Mouse (Mus musculus): ENCODE data around the gene Mrpl39. TPM values are rescaled to one million over a fixed set of nuclear protein-coding genes. Genes with fewer than 3 reads are reported as not detected.

The Mrpl39 gene
- total RNA-seq, 2 experiments from 2014 or later: 19.2 to 24.1 TPM

- DNase-seq (ENCODE audit: low spot score in 2 of 2): no peak
- intact Hi-C loops (cut with DNase I): no loop called here
Observed at GRCm38 (mm10) chr16:84703769-84704660, 31.5 kb downstream of the Mrpl39 start.

DNA sequence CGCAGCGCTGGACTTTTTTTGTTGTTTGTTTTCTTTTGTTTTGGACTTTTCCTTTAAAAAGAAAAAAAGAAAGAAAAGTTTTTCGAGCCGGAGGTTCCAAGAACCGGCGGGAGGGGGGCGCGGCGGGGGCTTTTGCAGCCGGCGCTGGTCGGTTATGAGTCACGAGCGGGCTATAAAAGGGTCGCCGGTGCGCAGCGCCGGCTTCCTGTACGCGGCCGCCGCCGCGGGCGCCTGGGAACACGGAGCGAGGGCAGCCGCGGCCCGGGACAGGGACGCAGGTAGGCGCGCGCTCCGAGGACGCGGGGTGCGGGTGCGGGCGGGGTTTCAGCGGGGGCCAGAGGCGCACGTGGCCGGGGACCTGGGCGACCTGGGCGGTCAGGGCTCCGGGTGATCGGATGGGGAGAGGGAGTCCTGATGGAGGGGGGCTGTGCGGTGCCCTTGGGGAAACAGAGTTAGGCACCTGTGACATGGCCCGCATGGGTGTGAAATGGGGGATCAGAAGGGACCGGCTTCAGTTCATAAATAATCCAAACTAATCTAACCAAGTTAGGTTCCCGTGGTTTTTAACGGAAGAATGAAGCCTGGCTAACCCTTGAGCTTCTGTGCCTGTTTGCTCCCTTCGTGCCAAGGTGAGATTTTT is 32.3 kb downstream of the Mrpl39 start:
- no peak for DNase-seq (ENCODE audit: low spot score in 2 of 2)
- intact Hi-C loops (cut with DNase I): no loop called here

- intact Hi-C loops (cut with DNase I): no loop called here
- DNase-seq (ENCODE audit: low spot score in 2 of 2): no peak
Observed at GRCm38 (mm10) chr16:84702230-84703128, 33.1 kb downstream of the Mrpl39 start.

- intact Hi-C loops (cut with DNase I): no loop called here
- DNase-seq (ENCODE audit: low spot score in 2 of 2): no peak
Observed at GRCm38 (mm10) chr16:84701041-84701440, 34.5 kb downstream of the Mrpl39 start.

DNA sequence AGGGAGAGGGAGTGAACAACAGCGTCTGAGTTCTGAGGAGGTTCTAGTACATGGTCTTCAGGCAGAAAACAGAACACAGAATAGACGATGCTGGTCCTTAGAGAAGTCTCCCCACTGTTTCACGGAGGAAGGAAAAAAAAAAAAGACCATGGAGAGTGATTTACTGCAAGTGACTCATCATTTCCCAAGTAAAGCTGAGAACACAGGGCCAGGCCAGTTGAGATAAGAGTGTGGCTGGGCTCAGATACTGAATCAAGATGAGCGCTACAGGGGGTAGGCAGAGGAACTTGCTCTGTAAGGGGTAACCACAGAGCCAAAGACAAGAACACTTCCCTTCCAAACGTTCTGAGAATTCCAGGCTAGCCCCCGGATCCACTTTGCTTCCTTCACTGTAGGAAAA is 36.8 kb downstream of the Mrpl39 start:
- intact Hi-C loops (cut with DNase I): no loop called here

DNA sequence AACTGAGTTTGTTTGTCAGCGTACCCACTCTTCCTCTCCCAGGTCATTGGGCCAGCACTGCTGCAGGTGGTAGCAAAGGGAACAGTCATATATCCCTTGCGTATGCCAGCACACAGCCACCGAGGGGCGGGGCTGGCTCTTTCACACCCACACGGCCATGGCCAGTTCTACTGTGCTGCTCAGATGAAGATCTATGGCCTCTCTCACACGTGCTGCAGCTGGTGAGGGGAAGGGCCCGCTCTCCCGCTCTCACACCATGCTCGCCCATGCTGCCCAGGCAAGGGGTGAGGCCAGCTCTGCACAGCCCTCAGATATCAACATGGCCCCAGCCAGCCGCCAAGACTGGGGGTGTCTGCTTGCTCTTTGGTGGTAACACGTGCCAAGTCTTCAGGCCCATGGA is 39.4 kb downstream of the Mrpl39 start:
- DNase-seq (ENCODE audit: low spot score in 2 of 2): no peak
- intact Hi-C loops (cut with DNase I): no loop called here

More for the DNA sequence above, 36.8 kb downstream of the Mrpl39 start:
- DNase-seq (ENCODE audit: low spot score in 2 of 2): no peak

DNA sequence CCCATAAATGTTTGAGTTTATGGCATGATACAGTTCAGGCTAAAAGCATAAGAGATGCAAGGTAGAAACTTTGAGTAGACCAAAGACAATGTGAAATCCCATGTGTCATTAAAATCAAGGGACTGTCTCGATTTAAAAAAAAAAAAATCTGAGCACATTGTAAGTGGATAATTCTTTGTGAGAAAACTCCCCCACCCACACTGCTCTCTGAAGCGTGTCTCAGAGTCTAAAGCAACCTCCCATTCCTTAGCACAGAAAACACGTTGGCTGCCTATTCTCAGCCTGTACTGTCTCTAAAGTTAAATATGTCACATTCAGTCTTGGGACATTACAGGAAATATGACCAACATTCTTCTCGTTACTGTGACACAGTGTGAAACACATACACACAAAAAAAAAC is 53.6 kb downstream of the Mrpl39 start:
- DNase-seq (ENCODE audit: low spot score in 2 of 2): peak in 1 of 2 experiments; percentile 54
- intact Hi-C loops (cut with DNase I): no loop called here

DNA sequence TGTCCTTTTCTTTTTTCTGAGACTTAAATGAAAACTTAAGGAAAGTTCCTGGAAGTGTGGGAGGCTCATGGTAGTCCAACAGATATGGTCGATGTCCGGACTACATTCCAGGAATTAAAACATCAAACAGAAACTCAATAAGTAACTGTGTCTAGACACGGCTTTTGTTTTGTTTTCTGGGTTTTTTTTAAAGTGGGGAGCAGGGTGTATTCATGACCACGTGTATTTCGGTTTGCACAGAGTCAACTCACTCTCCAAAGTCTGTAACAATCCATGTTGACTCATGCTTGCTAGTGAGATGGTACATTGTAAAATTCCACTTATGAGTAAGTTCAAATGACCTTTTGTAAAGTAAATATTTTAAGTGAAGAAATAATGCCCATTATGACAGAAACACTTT is 54.8 kb downstream of the Mrpl39 start:
- intact Hi-C loops (cut with DNase I): no loop called here
- DNase-seq (ENCODE audit: low spot score in 2 of 2): no peak

GRCm38 (mm10) chr16:84677292-84677691 is 58.2 kb downstream of the Mrpl39 start:
- no peak for DNase-seq (ENCODE audit: low spot score in 2 of 2)

More at GRCm38 (mm10) chr16:84677292-84677691, 58.2 kb downstream of the Mrpl39 start:
- intact Hi-C loops (cut with DNase I): no loop called here

Small RNA genes lying within 50 kb of the gene (microRNA-seq; reads per million reads assigned to microRNA genes)
- gene Mir155: 82.8 to 89.2 reads per million in 2 experiments

Other genes starting within 250 kb of the Mrpl39 start
- gene A730009L09Rik, start 220.6 kb downstream of the Mrpl39 start, total RNA-seq (2021): under 1 TPM; 0.25 to 0.48 TPM
- 10 to 100 TPM; 25.1 to 26.2 TPM for gene Jam2, start 38.4 kb upstream of the Mrpl39 start, total RNA-seq (2021)
- 10 to 100 TPM; 21.5 to 22.8 TPM for gene Gabpa, start 99.2 kb upstream of the Mrpl39 start, total RNA-seq (2021)
- 100 to 1,000 TPM; 351 to 367 TPM for gene Atp5j, start 99.9 kb upstream of the Mrpl39 start, total RNA-seq (2021)